Mouse (Mus musculus) lung, embryonic 15.5 days (tissue): Measurements from ENCODE around the gene Gm826. TPM values are rescaled to one million over a fixed set of nuclear protein-coding genes. Genes with fewer than 3 reads are reported as not detected.

ENCODE experiments used
- ATAC-seq: fragments of 200-750 bp; cut with Nextera tagmentation; 2 replicates; pipeline ENCODE4 v1.8.0; 2017; ENCODE audit warnings: moderate number of reproducible peaks, borderline replicate concordance; ENCODE audit not compliant: low FRiP score, low TSS enrichment; ENCODE audit errors: extremely low read depth
- H3K27ac ChIP-seq: fragments of 300-500 bp; sonication (generic); 2 replicates; pipeline ENCODE4 v1.5.1; 2015; ENCODE audit warnings: moderate library complexity, mild to moderate bottlenecking, inconsistent platforms
- H3K27me3 ChIP-seq: fragments of 300-500 bp; sonication (generic); 2 replicates; pipeline ENCODE4 v1.6.1; 2015; ENCODE audit warnings: inconsistent platforms
- H3K36me3 ChIP-seq: fragments of 300-500 bp; sonication (generic); 2 replicates; pipeline ENCODE4 v1.6.1; 2015; ENCODE audit warnings: inconsistent platforms
- H3K4me1 ChIP-seq: fragments of 300-500 bp; sonication (generic); 2 replicates; pipeline ENCODE4 v1.6.1; 2015; ENCODE audit warnings: inconsistent platforms
- H3K4me2 ChIP-seq: fragments of 300-500 bp; sonication (generic); 2 replicates; pipeline ENCODE4 v1.6.1; 2015; ENCODE audit warnings: inconsistent platforms, mild to moderate bottlenecking, moderate library complexity
- H3K4me3 ChIP-seq: fragments of 300-500 bp; sonication (generic); 2 replicates; pipeline ENCODE4 v1.5.1; 2015; ENCODE audit warnings: mild to moderate bottlenecking, inconsistent platforms
- H3K9ac ChIP-seq: fragments of 300-500 bp; sonication (generic); 2 replicates; pipeline ENCODE4 v1.6.1; 2015; ENCODE audit warnings: inconsistent platforms
- H3K9me3 ChIP-seq: fragments of 300-500 bp; sonication (generic); 2 replicates; pipeline ENCODE4 v1.6.1; 2016; ENCODE audit warnings: inconsistent platforms
- WGBS: fragments of 180-500 bp; shearing (Covaris S2); methylation state at CpG from one replicate; pipeline ENCODE4 v1.1.7; 2015; 5-methylcytosine and 5-hydroxymethylcytosine counted together
- polyA plus RNA-seq: library from polyadenylated mRNA; unstranded; fragments of >200 nt; fragmentation: Nextera tagmentation; extraction: Ambion mirVana; gene quantifications from 2 replicates; pipeline ENCODE4 v1.2.1, GENCODE M21; 2015

Gm826 gene
- 0.36 TPM in 2 replicates for polyA plus RNA-seq

DNA sequence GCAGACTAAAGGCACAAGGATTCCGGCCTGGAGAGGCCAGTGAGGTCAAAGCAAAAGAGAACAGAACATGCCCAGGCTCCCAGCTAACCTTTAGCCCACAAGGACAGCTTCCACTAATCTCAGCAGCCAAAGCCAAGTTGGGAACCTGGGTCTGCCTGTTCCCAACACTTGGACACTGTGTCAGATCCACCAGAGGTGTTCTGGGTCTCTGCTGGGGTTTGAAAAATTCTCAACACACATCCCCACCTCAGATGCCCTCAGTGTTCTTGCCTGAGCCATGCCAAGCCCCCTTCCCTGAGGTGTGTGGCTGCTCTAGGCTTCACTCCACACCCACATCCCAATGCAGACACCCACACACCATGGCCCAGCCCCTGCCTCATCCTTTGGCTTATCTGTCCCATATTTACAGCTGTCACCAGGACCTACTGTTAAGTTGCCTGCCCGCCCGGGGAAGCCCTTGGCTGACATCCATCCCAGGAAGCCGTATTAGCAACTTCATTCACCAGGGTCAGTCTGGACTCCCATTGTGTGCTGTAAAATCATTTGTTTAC lies at the start of gene Gm826:
Gene Gm826 (minus strand): TSS at position 52 of the 551 bp plus-strand sequence.
- no peaks in the 10 kb centered on the region for H3K27me3 ChIP-seq
- no peak within 1 kb of the TSS for H3K4me3 ChIP-seq
- peak; percentile 65; the same call in 1 of the 2 replicates for ATAC-seq
- WGBS = 35% methylated on average over 4 of the region's 4 CpGs
- H3K36me3 ChIP-seq = no peaks in the 10 kb centered on the region
- H3K9me3 ChIP-seq = no peaks in the 10 kb centered on the region
- H3K9ac ChIP-seq = no peak within 1 kb of the TSS
- no peak within 1 kb of the TSS for H3K4me2 ChIP-seq
- H3K27ac ChIP-seq = no peak within 1 kb of the TSS
- peaks cover 8% of the 10 kb centered on the region; the same call in 1 of the 2 replicates for H3K4me1 ChIP-seq

DNA sequence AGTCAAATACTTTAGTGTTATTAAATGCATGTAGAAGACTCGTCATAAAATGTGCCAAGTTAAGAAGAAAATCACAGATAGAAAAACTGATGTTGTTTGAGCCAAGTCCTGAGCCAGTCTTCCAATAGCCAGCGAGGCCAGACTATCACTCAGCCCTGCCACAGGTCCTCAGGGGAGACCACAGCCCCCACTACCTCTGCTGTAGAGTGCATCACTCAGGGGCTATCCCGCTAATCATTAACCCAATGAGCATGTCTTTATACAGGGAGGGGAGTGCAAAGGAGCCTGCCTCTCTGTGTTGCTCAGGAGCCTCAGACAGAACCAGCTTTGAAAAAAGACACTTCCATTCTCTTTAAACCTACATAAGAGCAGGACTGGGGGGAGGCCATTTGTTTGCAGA lies 49.5 kb upstream of the Gm826 start:
- no peak overlapping the region for H3K27ac ChIP-seq
- no peak for ATAC-seq
- WGBS = 32% methylated on average over 3 of the region's 3 CpGs
- H3K4me3 ChIP-seq = no peak overlapping the region
- H3K4me2 ChIP-seq = no peak overlapping the region
- H3K4me1 ChIP-seq = no peaks in the 10 kb centered on the region
- no peaks in the 10 kb centered on the region for H3K27me3 ChIP-seq
- no peaks in the 10 kb centered on the region for H3K36me3 ChIP-seq
- H3K9me3 ChIP-seq = no peaks in the 10 kb centered on the region
- no peak overlapping the region for H3K9ac ChIP-seq

DNA sequence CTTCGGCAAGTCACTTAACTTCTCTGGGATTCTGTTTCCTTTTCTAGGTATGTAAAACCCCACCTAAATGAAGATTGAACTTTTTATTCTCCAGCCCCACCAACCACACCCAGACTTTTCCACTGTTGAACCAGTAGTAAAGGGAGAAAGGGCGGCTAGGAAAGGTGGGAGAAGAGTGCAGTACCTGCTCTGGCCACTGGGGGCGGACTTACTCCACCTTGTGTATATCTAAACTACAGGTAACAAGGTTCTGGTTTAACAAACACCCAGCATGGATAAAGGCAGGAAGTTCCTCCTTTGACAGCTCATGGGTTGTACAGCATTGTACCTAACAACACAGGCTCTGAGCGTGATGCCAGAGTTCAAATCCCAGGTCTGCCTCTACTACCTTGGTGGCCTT lies 44.3 kb upstream of the Gm826 start:
- no peaks in the 10 kb centered on the region for H3K36me3 ChIP-seq
- ATAC-seq = no peak
- no peaks in the 10 kb centered on the region for H3K9me3 ChIP-seq
- H3K4me3 ChIP-seq = no peak overlapping the region
- 49% methylated on average over 4 of the region's 4 CpGs for WGBS
- H3K27me3 ChIP-seq = peaks cover 5% of the 10 kb centered on the region
- H3K4me2 ChIP-seq = no peak overlapping the region
- H3K9ac ChIP-seq = no peak overlapping the region
- no peak overlapping the region for H3K27ac ChIP-seq
- no peaks in the 10 kb centered on the region for H3K4me1 ChIP-seq

DNA sequence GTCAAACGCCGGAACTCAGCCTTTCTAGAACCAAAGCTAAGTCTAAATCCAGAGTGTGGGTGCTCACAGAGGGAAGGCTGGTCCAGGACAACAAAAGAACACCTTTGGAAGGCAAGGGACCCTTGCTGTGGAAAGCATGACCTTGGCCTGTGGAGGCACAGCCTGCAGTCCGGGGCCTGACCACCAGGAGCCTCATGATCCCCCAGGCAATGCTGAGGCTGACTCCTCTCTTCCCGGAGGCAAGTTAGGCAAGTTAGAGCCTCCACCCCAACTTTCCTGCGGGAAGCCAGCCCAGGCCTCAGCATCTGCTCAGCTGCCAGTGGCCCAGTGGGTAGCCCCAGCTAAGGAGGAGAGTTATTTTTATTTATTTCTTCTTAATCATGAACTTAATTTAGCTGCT lies 42.3 kb upstream of the Gm826 start:
- Histone ChIP-seq H3K4me2 (no peak overlapping the region), H3K9me3 (no peaks in the 10 kb centered on the region), H3K4me1 (no peaks in the 10 kb centered on the region), H3K9ac (no peak overlapping the region), H3K27ac (no peak overlapping the region), H3K36me3 (no peaks in the 10 kb centered on the region), H3K27me3 (peaks cover 25% of the 10 kb centered on the region), H3K4me3 (no peak overlapping the region)
- ATAC-seq = no peak
- whole genome bisulfite sequencing = 47% methylated on average over 5 of the region's 5 CpGs

GRCm38 (mm10) chr2:160369653-160370420 lies 35.9 kb upstream of the Gm826 start:
- no peak overlapping the region for H3K4me3 ChIP-seq
- no peak for ATAC-seq
- H3K4me1 ChIP-seq = peaks cover 24% of the 10 kb centered on the region
- H3K36me3 ChIP-seq = no peaks in the 10 kb centered on the region
- peak overlapping the region; percentile 49 for H3K4me2 ChIP-seq
- no peaks in the 10 kb centered on the region for H3K9me3 ChIP-seq
- H3K27ac ChIP-seq = no peak overlapping the region
- WGBS = 6% methylated on average over 25 of the region's 25 CpGs
- peaks cover 75% of the 10 kb centered on the region for H3K27me3 ChIP-seq
- no peak overlapping the region for H3K9ac ChIP-seq

GRCm38 (mm10) chr2:160368422-160369357 lies 34.7 kb upstream of the Gm826 start:
- Histone ChIP-seq H3K4me1 (peaks cover 30% of the 10 kb centered on the region), H3K9me3 (no peaks in the 10 kb centered on the region), H3K36me3 (no peaks in the 10 kb centered on the region), H3K27ac (no peak overlapping the region), H3K4me3 (peak overlapping the region; percentile 52), H3K9ac (no peak overlapping the region), H3K4me2 (peak overlapping the region; percentile 97), H3K27me3 (peaks cover 78% of the 10 kb centered on the region)
- no peak for ATAC-seq
- under 1% methylated on average over 52 of the region's 52 CpGs for WGBS

DNA sequence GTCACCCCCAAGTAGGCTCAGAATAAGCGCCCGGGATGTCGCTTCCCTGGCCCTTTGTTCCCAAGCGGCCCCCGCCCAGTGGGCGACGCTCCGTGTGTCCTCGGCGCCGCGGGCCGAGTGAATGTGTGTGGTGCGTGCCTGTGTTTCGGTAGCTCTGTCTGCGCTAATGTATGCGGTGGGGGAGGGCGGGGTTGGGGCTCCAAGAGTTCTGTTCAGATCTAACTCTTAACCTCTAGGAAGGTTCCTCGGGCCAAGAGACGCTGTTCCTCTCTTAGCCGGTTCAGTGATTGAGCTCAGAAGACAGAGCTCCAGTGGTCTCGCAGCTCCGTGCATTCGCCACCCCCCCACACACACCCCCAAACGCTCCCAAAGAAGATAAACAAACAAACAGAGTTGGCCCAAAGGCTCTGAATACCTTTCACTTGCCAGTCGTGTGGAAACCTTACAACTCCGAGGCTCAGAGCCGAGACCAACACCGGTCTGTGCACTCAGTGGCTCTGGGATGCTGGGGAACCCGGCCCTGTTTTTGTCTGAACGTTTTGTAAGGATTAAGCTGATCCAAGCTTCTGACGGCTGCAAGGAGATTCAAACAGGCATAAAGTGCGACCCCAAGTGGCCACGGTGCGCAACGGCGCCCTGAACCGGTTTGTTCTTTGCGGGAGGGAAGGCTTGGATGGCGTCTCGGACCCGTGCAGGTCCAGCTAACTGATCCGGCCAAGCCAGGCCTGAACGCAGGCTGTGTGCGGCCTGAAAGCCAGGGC lies 33.7 kb upstream of the Gm826 start:
- Histone ChIP-seq H3K9me3 (no peaks in the 10 kb centered on the region), H3K27me3 (peaks cover 79% of the 10 kb centered on the region), H3K36me3 (no peaks in the 10 kb centered on the region), H3K27ac (peak overlapping the region; percentile 74), H3K4me2 (peak overlapping the region; percentile 97), H3K9ac (peak overlapping the region; percentile 35), H3K4me1 (peaks cover 30% of the 10 kb centered on the region), H3K4me3 (peak overlapping the region; percentile 52)
- under 1% methylated on average over 45 of the region's 45 CpGs for WGBS
- ATAC-seq = peak; percentile 40

DNA sequence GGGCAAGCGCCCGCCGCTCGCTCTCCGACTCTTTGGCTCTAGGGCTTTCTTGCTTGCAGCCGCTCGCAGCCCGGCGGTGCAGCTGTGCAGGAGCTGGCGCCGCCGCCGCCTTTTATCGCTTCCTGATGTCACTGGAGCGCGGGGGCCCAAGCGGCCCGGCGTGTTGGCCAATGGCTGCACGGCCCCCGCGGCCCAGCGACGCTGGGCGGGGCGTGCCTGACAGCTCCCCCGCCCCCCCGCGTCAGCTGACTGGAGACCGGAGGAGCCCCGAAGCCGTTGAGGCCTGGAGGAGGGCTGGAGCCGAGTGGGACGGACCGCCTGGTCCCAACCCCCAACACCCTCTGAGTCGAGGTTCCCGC lies 33.0 kb upstream of the Gm826 start, which contains the start of gene Mafb:
Gene Mafb (minus strand): TSS at position 86 of the 359 bp plus-strand sequence.
- H3K36me3 ChIP-seq = no peaks in the 10 kb centered on the region
- peaks cover 30% of the 10 kb centered on the region for H3K4me1 ChIP-seq
- no peaks in the 10 kb centered on the region for H3K9me3 ChIP-seq
- peak within 1 kb of the TSS; percentile 54 for H3K9ac ChIP-seq
- peak; percentile 95 for ATAC-seq
- WGBS = under 1% methylated on average over 27 of the region's 37 CpGs
- peaks cover 79% of the 10 kb centered on the region for H3K27me3 ChIP-seq
- H3K27ac ChIP-seq = peak within 1 kb of the TSS; percentile 78
- H3K4me3 ChIP-seq = peak within 1 kb of the TSS; percentile 52
- peak within 1 kb of the TSS; percentile 97 for H3K4me2 ChIP-seq

DNA sequence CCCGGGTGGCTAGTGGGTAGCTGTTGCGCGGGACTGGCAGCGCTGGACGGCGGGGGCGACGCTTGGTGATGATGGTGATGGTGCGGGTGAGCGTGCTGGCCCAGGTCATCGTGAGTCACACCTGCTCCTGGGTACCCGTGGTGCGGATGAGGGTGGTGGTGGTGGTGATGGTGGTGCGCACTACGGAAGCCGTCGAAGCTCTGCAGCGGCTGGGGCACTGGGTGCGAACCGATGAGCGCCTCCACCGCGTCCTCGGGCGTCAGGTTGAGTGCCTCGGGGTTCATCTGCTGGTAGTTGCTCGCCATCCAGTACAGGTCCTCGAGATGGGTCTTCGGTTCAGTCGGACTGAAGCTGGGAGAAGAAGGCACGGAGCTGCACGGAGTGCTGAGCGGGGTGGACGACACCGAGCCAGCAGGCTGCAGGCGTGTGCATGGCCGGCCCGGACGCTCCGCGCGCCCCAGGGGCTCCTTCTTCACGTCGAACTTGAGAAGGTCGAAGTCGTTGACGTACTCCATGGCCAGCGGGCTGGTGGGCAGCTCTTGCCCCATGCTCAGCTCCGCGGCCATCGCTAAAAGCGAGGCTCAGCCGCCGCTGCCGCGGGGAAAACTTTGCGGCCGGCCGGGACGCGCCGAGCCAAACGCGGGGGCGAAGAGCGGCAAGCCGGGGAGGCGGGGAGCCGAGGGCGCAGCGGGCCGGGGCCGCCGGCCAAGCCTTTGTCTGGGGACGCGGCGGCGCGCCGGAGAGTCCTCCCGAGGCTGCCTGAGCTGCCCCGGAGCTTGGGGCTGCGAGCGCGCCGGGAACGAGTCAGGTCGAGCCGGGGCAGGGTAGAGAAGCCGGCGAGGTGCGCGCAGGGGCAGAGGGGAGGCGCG lies 32.4 kb upstream of the Gm826 start:
- ATAC-seq = peak; percentile 55; the same call in 1 of the 2 replicates
- peaks cover 30% of the 10 kb centered on the region for H3K4me1 ChIP-seq
- 1% methylated on average over 94 of the region's 95 CpGs for WGBS

DNA sequence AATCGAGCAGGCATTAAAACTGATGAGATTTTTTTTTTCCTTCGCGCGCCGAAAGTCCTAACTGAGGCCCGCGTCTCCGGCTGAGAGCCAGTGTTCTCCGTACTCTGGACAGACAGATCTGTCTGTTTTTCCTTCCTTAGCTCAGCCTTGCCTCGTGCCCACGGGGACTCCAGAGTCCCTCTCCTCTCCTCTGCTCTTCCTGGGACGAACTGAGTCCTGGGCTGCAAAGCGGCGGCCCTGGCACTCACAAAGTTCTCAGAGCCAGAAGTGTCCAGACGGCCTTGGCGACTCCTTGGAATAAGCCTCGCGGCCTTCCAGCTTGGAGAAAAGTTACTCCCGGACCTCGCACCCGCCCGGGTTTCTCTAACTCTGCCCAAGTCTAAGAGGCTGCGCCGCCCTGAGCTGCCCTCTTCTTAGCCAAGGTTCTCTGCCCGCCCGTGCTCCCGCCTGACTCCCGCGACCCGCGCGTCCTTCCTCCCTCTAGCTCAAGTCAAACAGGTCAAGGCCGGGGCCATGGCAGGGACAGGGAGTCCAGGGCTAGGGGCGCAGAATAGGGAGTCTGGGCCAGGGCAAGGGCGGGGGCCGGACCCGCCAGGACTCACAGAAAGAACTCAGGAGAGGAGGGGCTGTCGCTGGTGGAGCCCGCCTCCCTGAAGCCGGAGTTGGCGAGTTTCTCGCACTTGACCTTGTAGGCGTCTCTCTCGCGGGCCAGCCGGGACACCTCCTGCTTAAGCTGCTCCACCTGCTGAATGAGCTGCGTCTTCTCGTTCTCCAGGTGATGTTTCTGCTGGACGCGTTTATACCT lies 31.3 kb upstream of the Gm826 start:
- H3K9me3 ChIP-seq = no peaks in the 10 kb centered on the region
- H3K4me1 ChIP-seq = peaks cover 30% of the 10 kb centered on the region
- peaks cover 79% of the 10 kb centered on the region for H3K27me3 ChIP-seq
- no peak for ATAC-seq
- H3K27ac ChIP-seq = no peak overlapping the region
- H3K4me2 ChIP-seq = peak overlapping the region; percentile 97
- H3K36me3 ChIP-seq = no peaks in the 10 kb centered on the region
- H3K4me3 ChIP-seq = peak overlapping the region; percentile 52
- WGBS = under 1% methylated on average over 50 of the region's 50 CpGs
- H3K9ac ChIP-seq = peak overlapping the region; percentile 54

More for the DNA sequence above, 32.4 kb upstream of the Gm826 start:
- peak overlapping the region; percentile 97 for H3K4me2 ChIP-seq
- peaks cover 79% of the 10 kb centered on the region for H3K27me3 ChIP-seq
- no peaks in the 10 kb centered on the region for H3K9me3 ChIP-seq
- H3K9ac ChIP-seq = peak overlapping the region; percentile 54
- H3K27ac ChIP-seq = peak overlapping the region; percentile 78
- no peaks in the 10 kb centered on the region for H3K36me3 ChIP-seq
- peak overlapping the region; percentile 52 for H3K4me3 ChIP-seq
